Mouse (Mus musculus): ENCODE data around the gene Rimbp3. TPM values are rescaled to one million over a fixed set of nuclear protein-coding genes. Genes with fewer than 3 reads are reported as not detected.
"Not testable (repeated sequence)": the region's sequence is repeated elsewhere in the genome, so short reads cannot be mapped to it uniquely, and the experiment has no call there.

The Rimbp3 gene
- total RNA-seq, 2 experiments from 2014 or later, result 0.11 to 0.19 TPM

DNA sequence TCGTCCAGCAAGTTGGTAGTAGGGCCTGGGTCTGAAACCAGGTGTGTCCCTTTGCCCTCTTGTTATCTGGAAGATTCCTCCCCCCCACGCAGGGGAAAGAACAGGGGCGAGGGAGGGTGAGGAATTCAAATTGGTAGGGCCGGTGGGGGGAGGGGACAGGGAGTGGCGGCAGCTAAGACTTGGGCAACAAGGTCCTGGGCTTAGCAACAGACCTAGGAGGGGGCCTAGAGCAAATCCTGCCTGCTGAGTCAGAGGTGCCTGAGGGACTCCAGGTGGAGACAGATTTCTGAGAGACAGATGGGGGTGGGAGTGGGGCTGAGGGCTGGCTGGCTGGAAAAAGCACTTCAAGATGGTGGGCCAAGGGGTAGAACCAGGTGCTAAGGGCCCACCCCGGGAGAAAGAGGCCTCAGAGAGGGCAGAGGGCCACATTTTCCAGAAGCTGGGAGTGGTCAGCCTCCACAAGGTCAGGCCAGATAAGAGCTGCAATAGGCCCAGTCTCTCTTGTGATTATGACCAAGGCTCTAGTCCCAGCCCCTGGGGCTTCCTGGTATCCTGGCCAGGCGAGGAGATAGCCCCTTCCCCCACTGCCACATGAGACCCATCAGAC is 11.8 kb downstream of the Rimbp3 start:
- no peak for DNase-seq

DNA sequence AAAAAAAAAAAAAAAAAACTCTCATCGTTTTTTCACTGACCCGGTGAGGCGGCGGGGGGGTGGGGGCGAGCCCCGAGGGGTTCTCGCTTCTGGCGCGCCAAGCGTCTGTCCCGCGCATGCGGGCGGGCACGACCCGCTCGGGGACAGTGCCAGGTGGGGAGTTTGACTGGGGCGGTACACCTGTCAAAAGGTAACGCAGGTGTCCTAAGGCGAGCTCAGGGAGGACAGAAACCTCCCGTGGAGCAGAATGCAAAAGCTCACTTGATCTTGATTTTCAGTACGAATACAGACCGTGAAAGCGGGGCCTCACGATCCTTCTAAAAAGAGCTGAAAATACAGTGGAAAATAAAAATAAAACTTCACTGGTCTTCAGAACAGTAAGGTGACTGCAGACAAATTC is 13.8 kb downstream of the Rimbp3 start:
- peak; percentile 100 for DNase-seq

DNA sequence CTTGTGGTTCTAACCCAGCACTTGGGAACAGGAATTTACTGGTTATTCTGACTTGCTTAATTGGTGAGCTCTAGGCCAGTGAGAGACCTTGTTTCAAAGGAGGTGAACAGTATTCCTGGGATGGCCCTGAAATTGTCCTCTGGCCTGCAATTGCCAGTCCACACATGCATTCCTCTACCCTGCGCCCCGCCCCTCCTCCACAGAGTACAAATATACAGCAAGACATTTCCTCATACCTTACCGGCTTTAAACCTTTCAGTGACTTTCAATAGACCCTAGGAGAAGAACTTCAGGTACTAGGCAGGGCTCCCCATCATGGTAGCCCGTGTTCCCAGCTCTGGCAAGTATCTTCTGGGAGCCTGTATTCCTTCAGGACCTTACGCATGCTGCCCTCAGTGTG is 17.2 kb downstream of the Rimbp3 start:
- no peak for DNase-seq

DNA sequence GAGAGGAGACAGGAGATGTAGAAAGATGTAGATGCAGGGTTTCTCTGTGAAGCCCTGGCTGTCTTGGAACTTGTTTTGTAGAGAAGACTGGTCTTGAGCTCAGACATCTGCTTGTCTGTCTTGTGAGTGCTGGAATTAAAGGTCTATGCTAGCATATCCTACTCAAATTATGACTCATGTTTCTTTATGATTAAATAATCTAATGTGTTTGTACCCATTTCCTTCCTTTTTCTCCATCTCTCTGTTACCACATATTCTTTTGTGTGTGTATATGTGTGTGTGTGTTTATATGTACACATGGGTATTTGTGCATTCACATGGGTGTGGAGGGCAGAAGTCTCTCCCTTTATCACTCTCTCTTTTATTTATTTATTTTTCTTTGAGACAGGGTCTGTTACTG is 18.1 kb downstream of the Rimbp3 start:
- no peak for DNase-seq

DNA sequence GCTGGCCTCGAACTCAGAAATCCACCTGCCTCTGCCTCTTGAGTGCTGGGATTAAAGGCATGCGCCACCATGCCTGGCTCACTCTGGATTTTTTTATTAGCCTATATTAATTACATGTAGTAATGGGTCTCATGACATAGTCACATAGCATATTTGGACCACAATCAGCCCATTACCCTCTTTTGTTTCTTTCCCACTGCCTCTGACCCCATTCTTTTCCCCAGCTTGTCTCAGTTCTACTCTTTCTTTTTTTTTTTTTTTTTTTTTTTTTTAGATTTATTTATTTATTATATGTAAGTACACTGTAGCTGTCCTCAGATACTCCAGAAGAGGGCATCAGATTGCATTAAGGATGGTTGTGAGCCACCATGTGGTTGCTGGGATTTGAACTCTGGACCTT is 23.1 kb downstream of the Rimbp3 start:
- DNase-seq, result not testable (repeated sequence)

DNA sequence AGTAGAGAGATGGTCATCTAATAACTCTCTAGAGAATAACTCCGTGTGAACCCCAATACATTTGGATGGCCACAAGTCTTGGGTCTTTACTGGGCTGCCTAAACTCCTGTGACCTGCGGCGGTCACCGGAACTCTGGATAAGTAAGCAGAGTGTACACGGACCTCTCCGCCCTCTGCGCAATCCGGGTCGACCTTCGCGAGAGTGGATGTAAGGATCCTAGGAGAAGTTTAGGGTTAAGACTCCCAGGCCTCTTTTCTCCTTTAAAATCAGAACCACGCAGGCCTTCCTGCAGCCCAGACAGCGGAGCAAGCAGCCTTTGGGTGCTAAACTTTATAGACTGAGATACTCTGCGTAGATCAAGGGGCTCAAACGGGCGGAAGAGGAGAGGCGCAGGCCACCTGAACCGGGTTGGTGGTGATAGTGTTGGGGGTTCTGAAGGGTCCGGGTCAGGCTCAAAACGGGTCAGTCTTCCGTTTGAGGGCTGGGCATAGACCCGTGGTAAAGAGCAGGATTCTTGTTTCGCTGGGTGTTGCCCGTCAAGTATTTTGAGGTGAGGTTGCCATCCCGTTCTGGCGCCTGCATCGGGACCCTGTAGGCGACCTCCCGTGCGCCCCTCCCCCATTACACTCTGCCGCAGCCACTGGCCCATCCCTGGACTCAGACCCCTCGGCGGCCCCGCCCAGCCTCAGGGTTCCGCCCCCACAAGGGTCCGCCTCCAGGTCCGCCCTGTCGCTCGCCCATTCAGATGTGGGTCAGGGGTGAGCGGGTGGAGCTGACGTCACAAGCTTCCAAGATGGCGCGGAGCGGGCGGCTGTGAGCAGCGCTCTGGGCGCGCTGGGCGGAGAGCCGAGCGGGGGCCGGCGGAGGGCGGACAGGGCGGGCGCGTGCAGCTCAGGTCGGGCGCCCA is 24.6 kb downstream of the Rimbp3 start, which contains the start of gene Hic2:
Gene Hic2 (plus strand): TSS at position 779 of the 908 bp plus-strand sequence.
- peak; percentile 90 for DNase-seq

DNA sequence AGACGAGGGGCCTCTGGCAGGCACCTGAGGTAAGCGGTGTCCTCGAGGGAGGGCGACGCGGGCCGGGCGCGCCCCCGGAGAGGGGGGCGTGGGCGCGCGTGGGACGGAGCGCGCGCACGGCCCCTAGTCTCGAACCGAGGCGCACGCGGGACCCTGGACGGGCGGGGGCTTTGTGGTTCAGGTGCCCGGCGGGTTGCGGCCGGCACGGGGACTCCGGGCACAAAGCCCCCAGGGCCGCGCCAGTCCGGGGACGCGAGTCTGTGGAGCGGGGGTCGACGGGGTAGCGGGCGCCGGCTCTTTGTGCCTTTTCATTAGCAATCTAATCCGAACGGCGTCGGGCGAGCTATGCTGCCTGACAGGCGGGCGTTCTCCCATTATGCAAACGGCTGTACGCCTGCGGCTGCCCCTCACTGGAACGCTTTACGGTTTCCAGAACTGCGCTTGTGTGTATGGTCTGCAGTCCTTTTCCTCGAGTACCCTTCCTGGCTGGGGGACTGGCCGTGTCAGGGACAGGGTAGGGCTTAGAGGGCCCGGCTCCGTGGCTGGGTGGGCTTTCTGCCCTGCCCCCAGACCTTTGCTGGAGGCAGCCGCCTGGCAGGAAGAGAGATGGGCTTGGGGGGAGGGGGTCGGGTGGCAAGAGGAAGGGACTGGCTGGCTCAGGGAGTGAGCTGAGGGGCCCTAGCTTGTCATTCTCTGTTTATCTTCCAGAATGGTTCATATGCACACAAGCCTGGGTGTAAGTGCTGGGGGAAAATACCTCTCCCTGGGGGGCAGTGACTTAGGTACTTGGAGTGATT is 25.5 kb downstream of the Rimbp3 start:
- peak; percentile 42 for DNase-seq

DNA sequence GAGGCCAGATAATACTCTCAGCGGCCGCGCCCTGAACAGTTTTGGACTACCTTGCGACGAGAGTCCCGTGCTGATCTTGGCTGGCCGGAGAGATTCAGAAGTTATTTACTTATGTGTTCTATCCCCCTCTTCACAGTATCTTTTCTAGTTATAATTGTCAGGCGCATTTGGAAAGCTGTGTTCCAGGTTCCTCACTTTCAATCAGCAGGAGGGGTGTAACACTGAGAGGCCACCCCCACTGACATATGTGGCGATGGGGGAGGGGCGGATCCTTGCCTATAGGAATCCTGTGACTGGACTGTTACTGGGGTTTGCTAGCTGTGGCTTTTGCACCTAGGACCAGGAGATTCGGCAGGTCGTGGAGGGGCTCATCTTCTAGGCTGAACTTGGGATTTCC is 26.1 kb downstream of the Rimbp3 start:
- no peak for DNase-seq

DNA sequence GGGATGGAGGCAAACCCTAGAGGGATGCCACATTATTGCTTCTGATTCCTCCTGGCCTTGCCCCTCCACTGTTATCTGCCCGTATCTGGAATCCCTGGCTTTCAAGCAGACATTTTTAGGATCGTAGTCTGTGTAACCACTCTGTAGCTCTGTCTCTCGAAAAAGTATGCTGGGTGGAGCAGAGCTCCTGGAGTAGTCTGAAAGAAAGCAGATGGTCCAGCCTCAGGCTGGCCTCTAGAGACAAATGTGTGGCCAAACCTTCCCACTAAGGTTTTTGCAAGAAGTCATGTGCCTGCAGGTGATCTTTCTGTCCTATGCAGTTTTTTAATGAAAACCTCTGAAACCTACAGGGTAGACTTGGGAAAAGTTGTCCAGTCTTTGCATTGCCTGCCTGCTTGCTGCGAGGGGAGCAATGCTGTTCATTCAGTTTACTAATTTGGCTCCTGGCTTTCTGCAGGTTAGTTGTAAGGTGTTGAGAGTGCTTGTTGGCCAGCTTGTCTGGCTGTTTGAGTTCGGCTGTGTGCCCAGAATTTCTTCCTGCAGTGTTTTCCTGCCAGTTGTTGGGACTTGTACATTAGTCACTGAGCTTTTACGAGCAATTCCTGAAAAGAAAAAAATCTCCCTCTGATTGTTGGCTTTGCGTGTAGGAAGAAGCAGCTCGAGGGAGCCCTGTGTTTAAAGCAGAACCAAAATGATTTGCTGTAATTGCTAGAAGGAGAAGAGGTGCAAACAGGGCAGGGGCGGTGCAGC is 26.7 kb downstream of the Rimbp3 start:
- no peak for DNase-seq

DNA sequence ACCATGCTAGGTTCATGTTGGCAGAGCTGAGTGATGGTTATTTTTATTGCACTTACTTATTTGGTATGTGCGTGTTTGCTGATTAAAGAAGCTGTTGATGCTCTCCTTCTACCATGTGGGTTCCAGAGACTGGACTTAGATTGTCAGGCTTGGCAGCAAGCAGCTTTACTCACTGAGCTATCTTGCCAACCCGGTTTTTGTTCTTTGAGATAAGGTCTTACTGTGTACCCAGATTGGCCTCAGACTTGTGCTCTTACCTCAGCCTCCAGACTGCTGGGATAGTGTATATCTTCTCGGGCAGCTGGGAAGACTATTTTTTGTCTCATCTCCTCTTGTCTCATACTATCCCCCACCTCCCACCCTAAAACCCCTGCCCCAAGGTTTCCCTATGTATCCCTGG is 29.2 kb downstream of the Rimbp3 start:
- DNase-seq, result no peak

DNA sequence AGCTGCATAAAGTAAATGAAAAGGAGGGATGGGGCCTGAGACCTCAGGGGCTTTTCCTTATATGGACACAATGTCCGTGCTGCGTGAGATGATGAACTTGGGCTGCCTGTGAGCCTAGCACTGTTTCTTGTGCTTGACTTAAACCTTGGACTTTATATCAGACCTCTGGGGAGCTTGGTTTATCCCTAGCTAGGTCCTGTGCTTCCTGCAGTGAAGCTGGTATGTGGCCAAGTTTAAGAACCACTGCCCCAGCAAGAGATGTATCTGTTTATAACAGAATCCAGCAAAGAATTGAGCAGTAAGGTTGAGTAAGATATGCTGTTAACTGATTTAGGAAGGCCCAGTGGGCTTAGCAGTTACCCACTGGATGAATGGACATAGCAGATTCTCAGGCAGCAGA is 31.0 kb downstream of the Rimbp3 start:
- no peak for DNase-seq

DNA sequence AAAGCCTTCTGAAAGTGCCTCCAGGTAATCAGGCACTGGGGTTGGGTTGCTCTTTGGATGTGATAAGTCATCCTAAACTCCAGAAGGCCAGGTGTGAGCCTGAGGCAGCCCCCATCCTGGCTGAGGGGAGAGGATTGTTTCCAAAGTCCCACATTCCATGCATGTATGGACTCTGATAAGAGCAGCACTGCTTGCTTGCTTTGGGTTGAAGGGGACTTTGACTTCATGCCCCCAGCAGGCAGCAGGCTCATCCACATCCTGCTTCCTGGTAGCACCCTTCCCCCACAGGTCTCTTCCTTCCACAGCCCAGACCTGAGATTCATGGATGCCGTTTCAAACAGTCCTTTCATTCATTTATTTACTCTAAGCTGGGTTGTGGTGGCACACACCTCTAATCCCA is 35.3 kb downstream of the Rimbp3 start:
- no peak for DNase-seq

DNA sequence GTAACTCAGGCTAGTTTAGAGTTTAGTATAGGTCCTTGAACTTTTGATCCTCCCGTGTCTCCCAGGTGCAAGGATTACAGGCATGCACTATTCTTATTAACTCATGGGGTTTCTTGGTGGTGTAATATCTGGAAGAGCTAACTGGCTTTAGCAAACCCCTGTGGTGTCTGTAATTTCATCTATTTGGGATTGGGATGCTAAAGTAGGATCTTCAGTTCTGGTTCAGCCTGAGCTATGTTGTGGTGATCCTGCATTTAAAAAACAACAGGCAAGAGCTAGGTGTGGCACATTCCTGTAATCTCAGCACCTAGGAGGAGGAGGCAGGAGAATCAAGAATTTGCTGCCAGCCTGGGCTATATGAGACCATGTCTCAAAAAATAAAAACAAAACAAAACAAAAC is 36.6 kb downstream of the Rimbp3 start:
- no peak for DNase-seq

DNA sequence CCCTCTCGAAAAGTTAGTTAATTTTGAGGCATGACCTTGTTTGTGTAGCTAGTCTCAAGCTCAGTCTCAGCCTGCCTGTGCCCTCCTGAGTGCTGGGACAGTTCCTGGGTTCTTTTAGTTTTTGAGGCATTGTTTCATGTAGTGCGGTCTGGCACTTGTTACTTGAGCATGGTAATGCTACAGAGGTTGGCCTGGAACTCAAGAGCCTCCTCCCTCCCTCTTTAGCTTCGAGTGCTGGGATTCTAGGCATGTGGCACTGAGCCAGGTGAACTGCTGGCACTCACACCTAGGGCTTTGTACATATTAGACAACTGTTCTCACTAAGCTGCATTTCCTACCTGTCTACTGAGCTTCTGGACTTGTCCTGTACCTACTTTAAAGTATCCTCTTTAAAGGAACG is 39.3 kb downstream of the Rimbp3 start:
- no peak for DNase-seq

DNA sequence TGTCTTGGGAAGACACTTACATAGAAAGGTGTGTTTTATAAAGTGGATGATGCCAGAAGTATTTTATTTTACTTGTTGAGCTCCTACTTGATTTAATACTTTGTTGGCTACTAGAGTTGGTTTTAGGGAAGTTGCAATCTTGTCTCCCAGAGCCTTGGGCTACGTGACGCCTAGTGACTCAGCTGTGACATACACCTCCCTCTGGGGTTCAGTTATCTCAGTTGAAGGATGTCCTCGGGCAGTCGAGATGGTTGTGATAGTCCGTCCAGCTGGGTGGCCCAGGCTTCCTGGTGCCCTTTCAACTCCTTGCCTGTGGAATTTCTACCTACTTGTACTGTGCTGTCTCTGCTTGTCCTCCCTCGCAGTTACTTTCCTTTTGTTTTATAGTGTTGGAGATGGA is 40.7 kb downstream of the Rimbp3 start:
- no peak for DNase-seq

DNA sequence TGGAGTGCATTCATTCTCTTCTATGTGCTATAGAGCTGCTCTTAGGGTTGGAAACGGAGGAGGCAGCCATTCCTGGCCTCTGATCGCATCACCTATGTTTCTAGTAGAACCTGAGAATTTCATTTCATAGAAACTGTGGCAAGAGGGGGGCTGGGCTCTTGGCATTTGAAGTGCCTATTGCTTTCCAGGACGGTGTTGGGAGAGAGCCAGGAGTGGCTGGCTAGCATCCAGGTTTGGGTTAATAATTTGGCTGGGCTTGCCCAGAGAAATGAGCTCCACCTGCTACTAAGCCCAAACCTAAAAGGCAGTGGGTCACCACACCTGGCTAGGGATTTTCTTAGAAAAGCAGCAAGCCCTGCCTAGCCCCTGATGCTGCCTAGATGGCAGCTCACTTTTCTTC is 43.1 kb downstream of the Rimbp3 start:
- DNase-seq, result peak; percentile 42

DNA sequence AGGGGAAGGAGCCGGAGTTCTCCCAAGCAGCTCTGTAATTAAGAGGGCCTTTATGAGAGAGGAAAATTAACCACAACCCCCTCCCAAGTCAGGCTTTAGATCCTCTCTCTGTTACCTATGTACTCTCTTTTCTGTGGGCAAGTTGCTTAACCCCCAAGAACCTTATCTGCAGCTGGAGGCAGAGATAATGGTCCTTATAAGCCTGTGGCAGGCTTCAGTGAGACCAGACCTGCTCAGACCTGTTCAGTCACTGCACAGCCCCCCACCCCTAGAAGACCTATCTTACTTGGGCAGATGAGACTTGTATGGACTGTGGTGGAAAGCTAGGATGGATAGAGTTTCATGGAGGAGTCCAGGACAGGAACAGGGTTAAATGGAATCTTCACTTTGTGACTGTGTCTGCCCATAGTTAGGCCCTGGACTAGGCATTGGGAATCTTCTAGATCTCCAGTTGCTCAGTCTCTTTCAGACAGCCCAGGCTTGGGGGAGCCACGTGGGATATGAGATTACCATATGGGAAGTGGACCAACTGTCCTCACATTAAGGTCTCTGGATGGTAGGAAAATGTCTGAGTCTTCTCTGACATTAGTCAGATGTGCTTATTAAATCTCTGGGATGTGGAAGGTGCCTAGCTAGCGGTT is 43.8 kb downstream of the Rimbp3 start:
- no peak for DNase-seq

DNA sequence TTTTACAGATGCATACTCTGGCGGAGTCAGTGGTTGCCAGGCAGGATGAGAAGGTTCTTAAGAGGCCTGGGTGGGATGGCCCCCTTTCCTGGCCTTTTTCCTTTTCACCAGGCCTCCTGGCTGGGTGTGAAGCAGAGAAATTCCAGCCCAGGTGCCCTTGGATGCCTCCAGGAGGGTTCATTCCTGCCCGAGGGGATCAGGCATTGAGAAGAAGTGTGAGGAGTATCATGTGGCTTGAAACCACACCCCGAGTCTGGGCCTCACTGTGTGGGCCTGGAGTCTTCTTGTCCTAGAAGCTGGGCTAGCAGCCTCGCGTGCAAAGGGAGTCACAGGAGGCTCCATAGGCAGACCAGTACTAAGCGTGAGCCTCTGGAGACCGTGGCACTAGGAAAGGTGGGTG is 44.4 kb downstream of the Rimbp3 start:
- DNase-seq, result no peak

DNA sequence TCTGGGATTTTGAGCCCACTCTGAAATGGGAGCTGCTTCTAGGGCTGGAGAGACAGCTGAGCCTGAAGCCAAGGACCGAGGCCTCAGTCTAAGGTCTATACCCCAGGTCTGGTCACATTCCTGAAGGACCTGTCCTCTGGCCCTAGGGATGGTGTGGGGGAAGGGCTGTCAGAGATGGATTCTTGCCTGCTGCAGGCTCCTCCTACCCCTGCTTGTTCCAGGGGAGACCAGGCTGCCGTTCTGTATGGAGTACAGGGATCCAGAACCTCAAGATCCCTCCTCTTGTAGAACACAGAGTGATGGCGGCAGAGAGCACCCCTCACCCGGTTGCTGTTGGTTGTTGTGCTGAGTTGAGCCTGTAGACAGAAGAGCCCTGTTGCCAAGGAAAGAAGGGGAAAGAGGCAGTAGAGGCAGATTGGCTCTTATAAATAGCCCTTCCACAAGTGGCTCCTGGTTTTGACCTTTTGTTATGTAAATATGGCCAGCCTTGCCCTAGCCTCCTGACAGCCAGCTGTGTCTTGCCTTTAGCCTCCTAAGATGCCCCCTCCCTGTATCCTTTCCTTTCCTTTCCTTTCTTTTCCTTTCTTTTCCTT is 45.7 kb downstream of the Rimbp3 start:
- no peak for DNase-seq

DNA sequence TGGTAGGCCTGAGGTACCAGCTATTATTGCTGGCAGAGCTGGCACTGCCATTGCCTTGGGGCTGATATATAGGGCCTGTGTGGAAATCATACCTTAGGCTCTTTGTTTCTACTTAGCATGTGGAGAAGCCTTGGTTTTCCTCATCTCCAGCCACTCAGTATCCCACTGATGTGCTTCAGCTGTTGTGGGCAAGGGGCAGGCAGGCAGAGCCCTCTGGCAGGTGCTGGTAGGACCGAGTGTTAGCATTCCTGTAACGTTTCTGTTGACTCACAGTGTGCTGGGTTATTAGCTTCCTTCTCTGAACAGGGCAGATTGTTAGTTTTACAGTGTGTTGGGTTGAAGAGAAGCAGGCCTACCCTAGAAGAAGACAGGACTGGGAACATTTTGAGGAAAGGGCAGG is 46.9 kb downstream of the Rimbp3 start:
- no peak for DNase-seq

DNA sequence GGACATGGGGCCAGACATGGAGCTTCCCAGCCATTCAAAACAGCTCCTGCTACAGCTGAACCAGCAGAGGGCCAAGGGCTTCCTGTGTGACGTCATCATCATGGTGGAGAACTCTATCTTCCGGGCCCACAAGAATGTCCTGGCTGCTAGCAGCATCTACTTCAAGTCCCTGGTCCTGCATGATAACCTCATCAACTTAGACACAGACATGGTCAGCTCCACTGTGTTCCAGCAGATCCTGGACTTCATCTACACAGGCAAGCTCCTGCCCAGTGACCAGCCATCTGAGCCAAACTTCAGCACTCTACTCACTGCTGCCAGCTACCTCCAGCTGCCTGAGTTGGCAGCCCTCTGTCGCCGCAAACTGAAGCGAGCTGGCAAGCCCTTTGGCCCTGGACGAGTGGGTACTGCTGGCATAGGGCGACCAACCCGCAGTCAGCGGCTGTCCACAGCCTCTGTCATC is 49.0 kb downstream of the Rimbp3 start:
- peak; percentile 74 for DNase-seq

Data from gastrocnemius, postnatal 10 days (tissue).